Mouse (Mus musculus) heart, embryonic 15.5 days (tissue): Measurements from ENCODE around the gene Gm10912. TPM values are rescaled to one million over a fixed set of nuclear protein-coding genes. Genes with fewer than 3 reads are reported as not detected.
A peak's percentile ranks its signal among the peaks of the same experiment; 100 is the strongest.
"Not testable (repeated sequence)": the region's sequence is repeated elsewhere in the genome, so short reads cannot be mapped to it uniquely, and the experiment has no call there.

ENCODE experiments used
- ATAC-seq: fragments of 200-750 bp; cut with Nextera tagmentation; replicated peaks from 2 replicates; pipeline ENCODE4 v1.8.0; 2017; ENCODE audit warnings: low read depth, moderate TSS enrichment; ENCODE audit not compliant: insufficient number of reproducible peaks, insufficient read depth, low FRiP score
- H3K27ac ChIP-seq: fragments of 300-500 bp; sonication (generic); 2 replicates; pipeline ENCODE4 v1.5.1; 2015; ENCODE audit warnings: mild to moderate bottlenecking, inconsistent platforms
- H3K27me3 ChIP-seq: fragments of 300-500 bp; sonication (generic); 2 replicates; pipeline ENCODE4 v1.6.1; 2015; ENCODE audit warnings: inconsistent platforms
- H3K36me3 ChIP-seq: fragments of 300-500 bp; sonication (generic); 2 replicates; pipeline ENCODE4 v1.6.1; 2015; ENCODE audit warnings: mild to moderate bottlenecking, inconsistent platforms
- H3K4me1 ChIP-seq: fragments of 300-500 bp; sonication (generic); replicated peaks from 2 replicates; pipeline ENCODE4 v1.6.1; 2015; ENCODE audit warnings: inconsistent platforms
- H3K4me2 ChIP-seq: fragments of 300-500 bp; sonication (generic); 2 replicates; pipeline ENCODE4 v1.6.1; 2015; ENCODE audit warnings: inconsistent platforms, mild to moderate bottlenecking, moderate library complexity
- H3K4me3 ChIP-seq: fragments of 300-500 bp; sonication (generic); 2 replicates; pipeline ENCODE4 v1.5.1; 2015; ENCODE audit warnings: mild to moderate bottlenecking, inconsistent platforms
- H3K9ac ChIP-seq: fragments of 300-500 bp; sonication (generic); 2 replicates; pipeline ENCODE4 v1.6.1; 2015; ENCODE audit warnings: mild to moderate bottlenecking, inconsistent platforms
- H3K9me3 ChIP-seq: fragments of 300-500 bp; sonication (generic); replicated peaks from 2 replicates; pipeline ENCODE4 v1.6.1; 2016; ENCODE audit warnings: inconsistent platforms
- WGBS: fragments of 180-500 bp; shearing (Covaris S2); methylation state at CpG from one replicate; pipeline ENCODE4 v1.1.7; 2015; ENCODE audit warnings: mixed read lengths; 5-methylcytosine and 5-hydroxymethylcytosine counted together
- polyA plus RNA-seq: library from polyadenylated mRNA; unstranded; fragments of >200 nt; fragmentation: Nextera tagmentation; extraction: Ambion mirVana; gene quantifications from 2 replicates; pipeline ENCODE4 v1.2.1, GENCODE M21; 2015

Gm10912 gene
- polyA plus RNA-seq, 1 experiment from 2014 or later, result 0.10 TPM

DNA sequence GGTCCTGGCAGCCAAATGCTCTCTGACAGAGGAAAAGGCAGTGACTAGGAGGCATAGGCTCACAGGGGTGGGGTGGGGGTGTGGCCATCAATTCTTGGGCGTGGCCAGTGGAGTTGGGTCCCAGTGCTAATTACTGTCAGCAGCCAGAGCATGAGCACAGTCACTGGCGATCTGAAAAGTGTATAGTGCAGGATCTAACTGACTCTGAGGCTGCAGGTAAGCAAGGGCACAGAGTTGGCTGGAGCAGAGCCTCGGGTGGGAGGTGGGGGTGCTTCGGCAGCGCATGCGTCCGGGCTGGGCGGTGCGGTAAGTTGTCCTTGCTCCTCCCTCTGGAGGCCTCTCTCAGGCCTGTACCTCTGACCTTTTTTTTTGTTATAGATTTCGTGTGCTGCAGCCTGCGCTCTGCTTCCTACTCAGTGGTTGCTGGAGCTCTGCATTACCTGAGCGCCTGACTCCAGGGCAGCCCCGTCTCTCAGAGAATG, 4.1 kb downstream of the Gm10912 start, which contains the start of gene Cd59b:
Cd59b (plus strand) TSS at position 146 of the 482 bp plus-strand sequence.
- H3K27ac ChIP-seq, result peak within 1 kb of the TSS; percentile 47; the same call in 1 of the 2 replicates
- peaks cover 13% of the 10 kb centered on the region; the same call in 1 of the 2 replicates for H3K4me1 ChIP-seq
- WGBS, result 10% methylated on average over 13 of the region's 13 CpGs
- H3K4me2 ChIP-seq, result peak within 1 kb of the TSS; percentile 65
- peak; percentile 84 for ATAC-seq
- no peaks in the 10 kb centered on the region for H3K9me3 ChIP-seq
- no peaks in the 10 kb centered on the region for H3K36me3 ChIP-seq
- no peaks in the 10 kb centered on the region for H3K27me3 ChIP-seq
- peak within 1 kb of the TSS; percentile 49 for H3K4me3 ChIP-seq
- H3K9ac ChIP-seq, result 0 out of 2 replicates have a peak within 1 kb of the TSS, but pooled peaks have one; percentile 10

DNA sequence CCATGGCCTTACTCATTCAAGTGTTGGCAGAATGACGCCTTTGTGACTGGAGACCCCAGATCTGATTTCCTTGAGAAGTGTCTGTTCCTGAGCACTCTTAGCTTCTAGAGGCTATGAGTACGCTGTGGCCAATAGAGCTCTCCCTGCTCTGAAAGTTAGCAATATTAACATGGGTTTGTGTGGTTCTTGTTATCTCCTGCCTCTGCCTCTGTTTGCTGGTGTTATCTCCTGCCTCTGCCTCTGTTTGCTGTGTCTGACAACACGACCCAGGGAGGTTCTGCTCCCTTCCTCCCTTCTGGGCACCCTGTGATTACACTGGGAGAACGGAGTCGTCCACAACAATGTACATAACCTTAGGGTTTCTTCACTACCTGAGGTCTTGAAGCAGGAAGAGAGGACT, 12.7 kb downstream of the Gm10912 start:
- not testable (repeated sequence) for H3K4me1 ChIP-seq, ATAC-seq, H3K4me3 ChIP-seq, H3K9me3 ChIP-seq, H3K27me3 ChIP-seq, H3K27ac ChIP-seq, H3K9ac ChIP-seq, H3K4me2 ChIP-seq, H3K36me3 ChIP-seq
- WGBS, result 62% methylated on average over 5 of the region's 5 CpGs

DNA sequence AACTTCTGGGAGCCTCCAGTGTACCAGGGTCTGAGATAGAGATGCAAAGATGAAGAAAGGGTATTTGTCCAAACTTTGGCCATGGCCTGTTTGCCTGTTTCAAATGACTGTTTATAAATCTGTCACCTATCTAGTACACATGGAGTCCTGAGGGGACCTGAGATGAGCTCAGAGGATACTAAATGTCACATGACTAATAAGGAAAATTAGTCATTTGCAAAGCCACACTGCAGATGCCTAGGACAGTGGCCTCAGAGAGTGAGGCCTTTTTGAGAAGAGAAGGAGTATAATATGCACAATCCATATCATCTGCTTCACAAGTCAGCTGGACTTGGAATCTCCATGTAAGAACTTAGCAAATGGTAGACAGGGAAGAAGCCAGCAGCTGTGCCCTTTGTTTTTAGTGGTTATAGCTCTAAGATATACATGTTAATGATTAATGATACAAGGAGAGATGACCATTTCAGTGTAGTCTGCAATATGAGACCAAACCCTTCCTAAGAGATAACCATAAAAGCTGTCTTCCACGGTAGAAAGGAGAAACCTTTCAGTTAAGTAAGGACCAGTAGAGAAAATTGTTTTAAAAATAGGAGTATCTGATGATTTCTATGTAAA, 15.9 kb downstream of the Gm10912 start:
- not testable (repeated sequence) for H3K9ac ChIP-seq, H3K27ac ChIP-seq, H3K4me2 ChIP-seq, H3K9me3 ChIP-seq, H3K36me3 ChIP-seq, H3K4me3 ChIP-seq, ATAC-seq, H3K4me1 ChIP-seq, H3K27me3 ChIP-seq
- WGBS, result 100% methylated on average over 1 of the region's 1 CpGs

DNA sequence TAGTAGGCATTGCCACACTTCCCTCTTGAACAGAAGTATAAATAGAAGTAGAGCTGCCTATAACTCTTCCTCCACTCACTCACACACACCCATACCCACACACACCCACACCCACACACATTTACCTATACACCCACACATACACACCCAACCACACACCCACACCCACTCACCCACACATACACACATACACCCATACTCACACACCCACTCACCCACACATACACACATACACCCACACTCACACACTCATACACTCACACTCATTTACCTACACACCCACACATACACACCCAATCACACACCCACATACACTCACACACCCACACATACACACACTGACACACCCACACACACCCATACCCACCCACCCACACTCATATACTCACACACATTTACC, 16.8 kb downstream of the Gm10912 start:
- Histone ChIP-seq H3K4me3 (no peak overlapping the region), H3K9me3 (no peaks in the 10 kb centered on the region), H3K4me1 (no peaks in the 10 kb centered on the region), H3K27me3 (no peaks in the 10 kb centered on the region), H3K4me2 (no peak overlapping the region), H3K36me3 (no peaks in the 10 kb centered on the region), H3K27ac (no peak overlapping the region), H3K9ac (no peak overlapping the region)
- no peak for ATAC-seq

DNA sequence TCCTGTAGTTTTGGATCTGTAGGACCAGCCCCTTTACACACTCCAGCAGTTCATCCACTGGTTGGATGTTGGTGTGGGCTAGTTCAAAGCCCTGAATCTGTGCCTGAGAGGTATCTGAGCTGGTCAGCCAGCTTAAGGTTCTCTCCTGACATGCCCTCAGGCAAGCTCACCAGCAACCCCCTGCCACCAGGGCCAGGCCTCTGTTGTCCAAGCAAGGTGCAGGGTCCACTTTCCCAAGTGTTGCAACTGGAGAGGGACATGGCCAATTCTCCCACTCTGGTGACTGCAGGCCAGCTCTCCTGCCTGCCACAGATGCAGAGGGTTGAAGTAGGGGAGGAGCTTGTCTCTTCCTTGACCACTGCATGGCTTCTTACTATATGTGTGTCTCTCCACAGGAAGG, 18.4 kb downstream of the Gm10912 start:
- not testable (repeated sequence) for ATAC-seq, H3K27me3 ChIP-seq, H3K27ac ChIP-seq, H3K4me2 ChIP-seq, H3K4me3 ChIP-seq, H3K9me3 ChIP-seq, H3K4me1 ChIP-seq, H3K9ac ChIP-seq, H3K36me3 ChIP-seq

DNA sequence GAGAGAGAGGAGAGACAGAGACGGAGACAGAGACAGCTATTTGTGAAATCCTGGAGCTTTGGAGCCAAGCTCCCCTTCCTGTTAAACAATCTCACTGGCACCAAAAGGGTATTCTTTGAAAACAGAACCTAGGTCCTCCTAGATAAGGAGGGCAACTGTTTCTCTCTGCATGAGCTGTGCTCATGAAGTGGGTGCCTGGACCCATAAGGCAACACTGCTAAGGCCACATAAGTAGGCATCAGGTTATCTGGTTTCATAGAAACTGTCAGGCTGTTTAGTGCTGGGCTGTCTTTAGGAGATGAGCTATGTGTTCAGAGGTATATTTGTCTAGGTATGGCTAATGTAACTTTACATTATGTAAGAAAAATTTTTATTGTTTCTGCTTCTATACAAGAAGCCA, 21.9 kb downstream of the Gm10912 start:
- not testable (repeated sequence) for H3K4me3 ChIP-seq, H3K36me3 ChIP-seq, H3K27ac ChIP-seq, H3K4me2 ChIP-seq, H3K27me3 ChIP-seq, ATAC-seq, H3K9me3 ChIP-seq, H3K4me1 ChIP-seq, H3K9ac ChIP-seq
- WGBS, result 67% methylated on average over 1 of the region's 1 CpGs

DNA sequence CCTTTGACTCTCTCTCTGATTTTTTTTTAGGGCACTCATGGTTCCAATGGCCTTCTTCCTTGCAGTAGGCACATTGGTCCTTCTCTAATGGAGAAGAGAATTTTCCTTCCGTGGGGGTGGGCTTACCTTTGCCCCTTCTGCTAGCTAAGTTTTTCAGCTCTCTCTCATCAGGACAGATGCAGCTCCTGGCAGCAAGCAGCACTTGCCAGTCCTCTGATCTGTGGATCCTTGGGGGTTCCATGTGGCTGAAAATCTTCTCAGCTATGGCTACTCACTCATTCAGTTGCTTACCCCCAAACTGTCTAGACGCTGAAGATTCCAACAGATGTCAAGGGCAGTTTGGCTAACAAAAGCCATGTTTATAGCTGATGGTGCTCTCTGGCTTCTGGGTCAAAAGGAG, 27.7 kb downstream of the Gm10912 start:
- no peaks in the 10 kb centered on the region for H3K9me3 ChIP-seq
- no peak overlapping the region for H3K27ac ChIP-seq
- H3K4me3 ChIP-seq, result no peak overlapping the region
- no peak for ATAC-seq
- WGBS, result 65% methylated on average over 2 of the region's 2 CpGs
- no peak overlapping the region for H3K4me2 ChIP-seq
- H3K36me3 ChIP-seq, result no peaks in the 10 kb centered on the region
- H3K4me1 ChIP-seq, result peaks cover 6% of the 10 kb centered on the region; the same call in 1 of the 2 replicates
- H3K9ac ChIP-seq, result no peak overlapping the region
- no peaks in the 10 kb centered on the region for H3K27me3 ChIP-seq

DNA sequence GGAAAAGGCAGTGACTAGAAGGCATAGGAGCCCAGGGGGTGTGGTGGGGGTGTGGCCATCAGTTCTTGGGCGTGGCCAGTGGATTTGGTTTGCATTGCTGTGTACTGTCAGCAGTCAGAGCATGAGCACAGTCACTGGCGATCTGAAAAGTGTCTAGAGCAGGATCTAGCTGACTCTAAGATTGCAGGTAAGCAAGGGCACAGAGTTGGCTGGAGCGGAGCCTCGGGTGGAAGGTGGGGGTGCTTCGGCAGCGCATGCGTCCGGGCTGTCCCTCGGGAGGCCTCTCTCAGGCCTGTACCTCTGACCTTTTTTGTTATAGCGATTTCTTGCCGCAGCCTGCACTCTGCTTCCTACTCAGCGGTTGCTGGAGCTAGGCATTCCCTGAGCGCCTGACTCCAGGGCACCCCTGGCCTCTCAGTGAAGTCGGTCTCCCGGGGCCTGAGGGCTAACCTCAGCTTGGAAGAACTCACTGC, 30.2 kb downstream of the Gm10912 start, which contains the start of gene Cd59a:
Cd59a (plus strand) TSS at position 61 of the 473 bp plus-strand sequence.
- peak; percentile 93 for ATAC-seq
- no peaks in the 10 kb centered on the region for H3K36me3 ChIP-seq
- 2% methylated on average over 15 of the region's 15 CpGs for WGBS
- H3K27ac ChIP-seq, result peak within 1 kb of the TSS; percentile 89
- peak within 1 kb of the TSS; percentile 60 for H3K9ac ChIP-seq
- H3K4me1 ChIP-seq, result peaks cover 15% of the 10 kb centered on the region
- no peaks in the 10 kb centered on the region for H3K9me3 ChIP-seq
- peak within 1 kb of the TSS; percentile 63 for H3K4me3 ChIP-seq
- peak within 1 kb of the TSS; percentile 69 for H3K4me2 ChIP-seq
- no peaks in the 10 kb centered on the region for H3K27me3 ChIP-seq

DNA sequence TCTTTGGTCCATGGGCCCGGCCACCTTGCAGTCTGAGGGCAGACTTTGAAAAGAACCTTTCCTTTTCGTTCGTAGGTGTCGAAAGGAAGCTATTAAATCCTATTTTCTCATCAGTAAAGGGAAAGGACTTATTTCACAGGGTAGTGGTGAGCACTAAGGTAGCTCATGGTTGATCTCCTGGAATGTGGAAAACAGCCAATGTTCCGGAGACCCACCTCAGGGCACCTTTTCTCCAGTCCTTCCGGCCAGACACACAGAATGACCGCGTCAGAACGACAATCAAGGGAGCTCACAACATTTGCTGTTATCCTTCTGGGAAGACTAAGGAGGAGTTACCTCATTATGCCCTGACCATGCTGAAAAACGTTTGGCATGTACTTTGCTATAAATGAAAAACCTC, 30.6 kb downstream of the Gm10912 start:
- Histone ChIP-seq H3K4me3 (peak overlapping the region; percentile 63), H3K9ac (peak overlapping the region; percentile 60), H3K36me3 (no peaks in the 10 kb centered on the region), H3K4me2 (peak overlapping the region; percentile 69), H3K27me3 (no peaks in the 10 kb centered on the region), H3K4me1 (peaks cover 15% of the 10 kb centered on the region), H3K9me3 (no peaks in the 10 kb centered on the region), H3K27ac (peak overlapping the region; percentile 89)
- no peak for ATAC-seq
- 24% methylated on average over 10 of the region's 10 CpGs for WGBS

DNA sequence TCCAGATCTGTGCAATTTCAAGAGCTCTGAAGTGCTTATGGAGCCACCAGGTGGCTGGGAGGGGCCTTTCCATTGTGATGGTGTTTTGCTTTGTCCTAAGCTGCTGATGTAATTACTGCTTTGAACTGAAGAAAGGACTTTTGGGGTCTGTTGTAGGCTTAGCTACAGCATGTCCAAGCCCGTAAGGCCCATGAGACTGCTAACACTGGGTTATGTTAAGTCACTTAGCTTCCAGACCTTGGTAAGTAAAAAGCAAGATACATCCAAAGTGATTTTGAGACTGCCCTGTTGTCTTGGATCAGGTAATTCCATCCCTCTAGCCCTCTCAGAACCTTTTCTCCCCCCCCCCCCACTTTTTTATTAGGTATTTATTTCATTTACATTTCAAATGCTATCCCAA, 31.2 kb downstream of the Gm10912 start:
- not testable (repeated sequence) for H3K9ac ChIP-seq, H3K9me3 ChIP-seq, H3K27me3 ChIP-seq, ATAC-seq, H3K36me3 ChIP-seq
- H3K4me1 ChIP-seq, result peaks cover 15% of the 10 kb centered on the region
- H3K4me2 ChIP-seq, result peak overlapping the region; percentile 69
- H3K27ac ChIP-seq, result peak overlapping the region; percentile 89; the same call in 1 of the 2 replicates
- WGBS, result 53% methylated on average over 1 of the region's 1 CpGs
- peak overlapping the region; percentile 63 for H3K4me3 ChIP-seq

DNA sequence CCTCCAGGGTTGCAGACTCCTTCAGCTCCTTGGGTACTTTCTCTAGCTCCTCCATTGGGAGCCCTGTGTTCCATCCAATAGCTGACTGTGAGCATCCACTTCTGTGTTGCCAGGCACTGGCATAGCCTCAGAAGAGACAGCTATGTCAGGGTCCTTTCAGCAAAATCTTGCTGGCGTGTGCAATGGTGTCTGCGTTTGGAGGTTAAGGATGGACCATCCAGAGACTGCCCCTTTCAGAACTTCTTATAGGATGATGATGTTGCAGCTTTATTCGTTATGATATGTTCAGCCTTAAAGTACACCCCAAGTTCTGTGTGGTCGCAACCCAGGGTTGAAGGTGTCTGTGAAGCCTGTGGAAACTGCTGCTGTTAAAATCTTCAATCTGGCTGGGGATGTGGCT, 31.8 kb downstream of the Gm10912 start:
- 0 out of 2 replicates have a peak overlapping the region, but pooled peaks have one; percentile 63 for H3K4me3 ChIP-seq
- H3K4me2 ChIP-seq, result peak overlapping the region; percentile 69
- ATAC-seq, H3K9me3 ChIP-seq, H3K27me3 ChIP-seq, H3K27ac ChIP-seq, H3K9ac ChIP-seq, H3K36me3 ChIP-seq: not testable (repeated sequence)
- H3K4me1 ChIP-seq, result peaks cover 19% of the 10 kb centered on the region
- WGBS, result 87% methylated on average over 4 of the region's 4 CpGs
